Mouse (Mus musculus) CH12.LX (cell line): Measurements from ENCODE around the gene Whrn. TPM values are rescaled to one million over a fixed set of nuclear protein-coding genes. Genes with fewer than 3 reads are reported as not detected.

ENCODE experiments used
- DNase-seq: peaks from one replicate; pipeline ENCODE4 v3.0.0-alpha.2; 2013; ENCODE audit errors: extremely low read depth
- H3K27ac ChIP-seq: 2 replicates; pipeline ENCODE4 v1.5.1; 2012; ENCODE audit warnings: low read depth, mild to moderate bottlenecking, control low read depth, moderate library complexity; ENCODE audit not compliant: insufficient read depth
- H3K27me3 ChIP-seq: replicated peaks from 2 replicates; pipeline ENCODE3; 2012; ENCODE audit warnings: inconsistent platforms
- H3K36me3 ChIP-seq, 2 experiments: replicated peaks in 1 of 2; 2 replicates each; pipeline versions ENCODE3 to v1.6.1; 2012; ENCODE audit warnings: inconsistent platforms in 1 of 2, low read length in 1 of 2, mild to moderate bottlenecking in 1 of 2, mixed read lengths in 1 of 2, moderate library complexity in 1 of 2; ENCODE audit not compliant: control insufficient read depth in 1 of 2, insufficient read depth in 1 of 2
- H3K4me1 ChIP-seq, 2 experiments: 2 replicates each; pipeline ENCODE4 v1.6.1; 2012; ENCODE audit warnings: inconsistent platforms in 1 of 2, moderate library complexity in 1 of 2; ENCODE audit not compliant: insufficient read depth in 2 of 2, control insufficient read depth in 1 of 2
- H3K4me2 ChIP-seq: 2 replicates; pipeline ENCODE4 v1.6.1; 2012; ENCODE audit warnings: low read depth, mild to moderate bottlenecking, control low read depth; ENCODE audit not compliant: poor library complexity, insufficient read depth, severe bottlenecking
- H3K4me3 ChIP-seq, 3 experiments: fragments of 150-350 bp in 1 of 3; sonication (generic) in 1 of 3; replicated peaks in 1 of 3; 2 replicates each; pipeline versions ENCODE3 to v1.5.1; 2011 to 2012; ENCODE audit warnings: low read depth in 2 of 3, low read length in 2 of 3, mild to moderate bottlenecking in 2 of 3, moderate library complexity in 2 of 3, control low read depth in 1 of 3, improper control_type of control experiment in 1 of 3, inconsistent platforms in 1 of 3, mixed read lengths in 1 of 3; ENCODE audit not compliant: poor library complexity in 1 of 3
- H3K79me2 ChIP-seq: replicated peaks from 2 replicates; pipeline ENCODE4 v1.6.1; 2012; ENCODE audit warnings: mild to moderate bottlenecking, moderate library complexity; ENCODE audit not compliant: control insufficient read depth, poor library complexity, insufficient read depth, severe bottlenecking; ENCODE audit errors: extremely low read depth
- H3K9ac ChIP-seq: 2 replicates; pipeline ENCODE4 v1.6.1; 2012; ENCODE audit warnings: low read depth, mild to moderate bottlenecking, control low read depth, moderate library complexity; ENCODE audit not compliant: insufficient read depth
- H3K9me3 ChIP-seq: replicated peaks from 2 replicates; pipeline ENCODE3; 2012; ENCODE audit warnings: low read length, inconsistent platforms, mixed read lengths
- BHLHE40 ChIP-seq: IDR thresholded peaks from 2 replicates; pipeline ENCODE4 v1.6.1; 2011; ENCODE audit warnings: mild to moderate bottlenecking, low read depth, low read length, improper control_type of control experiment
- CHD2 ChIP-seq: IDR thresholded peaks from 2 replicates; pipeline ENCODE4 v1.6.1; 2011; ENCODE audit warnings: low read length, improper control_type of control experiment
- EP300 ChIP-seq: IDR thresholded peaks from 2 replicates; pipeline ENCODE4 v1.6.1; 2011; ENCODE audit warnings: low read length, improper control_type of control experiment
- HCFC1 ChIP-seq: IDR thresholded peaks from 2 replicates; pipeline ENCODE4 v1.6.1; 2012; ENCODE audit warnings: low read depth, mild to moderate bottlenecking, inconsistent platforms, low read length, improper control_type of control experiment
- KAT2A ChIP-seq: IDR thresholded peaks from 2 replicates; pipeline ENCODE4 v1.6.1; 2012; ENCODE audit warnings: low read length, improper control_type of control experiment, inconsistent platforms; ENCODE audit not compliant: insufficient replicate concordance
- MAZ ChIP-seq: IDR thresholded peaks from 2 replicates; pipeline ENCODE4 v1.6.1; 2012; ENCODE audit warnings: low read depth, mild to moderate bottlenecking, inconsistent platforms, low read length, improper control_type of control experiment, moderate library complexity
- MXI1 ChIP-seq: IDR thresholded peaks from 2 replicates; pipeline ENCODE4 v1.6.1; 2011; ENCODE audit warnings: mild to moderate bottlenecking, low read depth, low read length, improper control_type of control experiment
- MYC ChIP-seq: IDR thresholded peaks from 2 replicates; pipeline ENCODE4 v1.6.1; 2011; ENCODE audit warnings: low read depth, mild to moderate bottlenecking, improper control_type of control experiment, low read length
- NELFE ChIP-seq: IDR thresholded peaks from 2 replicates; pipeline ENCODE4 v1.6.1; 2011; ENCODE audit warnings: low read depth, low read length, improper control_type of control experiment
- NRF1 ChIP-seq: IDR thresholded peaks from 2 replicates; pipeline ENCODE4 v1.6.1; 2014; ENCODE audit warnings: low read depth, mild to moderate bottlenecking, inconsistent platforms, low read length, improper control_type of control experiment, moderate library complexity
- PAX5 ChIP-seq: IDR thresholded peaks from 2 replicates; pipeline ENCODE4 v1.6.1; 2012; ENCODE audit warnings: low read length, inconsistent platforms, mixed read lengths
- POLR2A ChIP-seq: IDR thresholded peaks from 2 replicates; pipeline ENCODE4 v1.6.1; 2011; ENCODE audit warnings: low read depth, mild to moderate bottlenecking, improper control_type of control experiment, low read length
- POLR2AphosphoS2 ChIP-seq: IDR thresholded peaks from 2 replicates; pipeline ENCODE4 v1.6.1; 2011; ENCODE audit warnings: low read depth, low read length, improper control_type of control experiment
- SIN3A ChIP-seq: IDR thresholded peaks from 2 replicates; pipeline ENCODE4 v1.6.1; 2012; ENCODE audit warnings: low read length, improper control_type of control experiment, inconsistent platforms
- SMC3 ChIP-seq: IDR thresholded peaks from 2 replicates; pipeline ENCODE4 v1.6.1; 2011; ENCODE audit warnings: low read depth, low read length, improper control_type of control experiment
- TBP ChIP-seq: conservative IDR thresholded peaks from 2 replicates; pipeline ENCODE4 v1.6.1; 2011; ENCODE audit warnings: low read depth, low read length, improper control_type of control experiment
- TCF12 ChIP-seq: IDR thresholded peaks from 2 replicates; pipeline ENCODE4 v1.6.1; 2014; ENCODE audit warnings: low read depth, mild to moderate bottlenecking, inconsistent platforms, low read length, improper control_type of control experiment
- USF1 ChIP-seq: IDR thresholded peaks from 2 replicates; pipeline ENCODE4 v1.6.1; 2014; ENCODE audit warnings: low read depth, mild to moderate bottlenecking, inconsistent platforms, low read length, improper control_type of control experiment
- ZKSCAN1 ChIP-seq: IDR thresholded peaks from 2 replicates; pipeline ENCODE4 v1.6.1; 2012; ENCODE audit warnings: low read depth, inconsistent platforms, low read length, improper control_type of control experiment, borderline replicate concordance
- ZNF384 ChIP-seq: IDR thresholded peaks from 2 replicates; pipeline ENCODE4 v1.6.1; 2012; ENCODE audit warnings: low read depth, low read length, improper control_type of control experiment, inconsistent platforms
- dilution Hi-C: fragments of 300-500 bp; cut with MboI; formaldehyde crosslinking; loops from 2 replicates; pipeline ENCODE4 v1.14.3; 2020; ENCODE audit warnings: low sequenced_read_pairs; ENCODE audit not compliant: extremely low pct_unique_long_range_greater_than_20kb, extremely low pct_ligation_motif_present
- in situ Hi-C: fragments of 300-500 bp; cut with MboI; formaldehyde crosslinking; loops from 3 replicates; pipeline ENCODE4 v1.14.3; 2019; ENCODE audit warnings: low sequenced_read_pairs, low pct_ligation_motif_present, low pct_unique_long_range_greater_than_20kb, mixed read lengths
- polyA plus RNA-seq: library from polyadenylated mRNA; unstranded; fragments of >175 nt; gene quantifications from 2 replicates; pipeline ENCODE4 v1.2.1, GENCODE M21; 2012; ENCODE audit warnings: low read depth; ENCODE audit not compliant: insufficient read length
- total RNA-seq, 2 experiments: library from RNA; depleted of rRNA; stranded (reverse); fragments of 300-350 nt in 1 of 2; fragments of >200 nt in 1 of 2; gene quantifications; 2 replicates each; pipeline ENCODE4 v1.2.3; 2012 to 2014

Gene Whrn
- total RNA-seq (2012; rRNA removed) = 2.8 and 4.5 TPM in 2 replicates
- total RNA-seq (2014; rRNA removed) = 0.72 and 0.99 TPM in 2 replicates
- 9.4 and 9.6 TPM in 2 replicates for polyA plus RNA-seq

GRCm38 (mm10) chr4:63495915-63496278 is at the start of gene Whrn:
Gene Whrn (minus strand): TSS chr4:63495991.
- peaks cover 0 to 8% of the 10 kb centered on the region in 2 experiments for H3K36me3 ChIP-seq
- no peak within 1 kb of the TSS for H3K27ac ChIP-seq
- H3K9me3 ChIP-seq = peaks cover 3% of the 10 kb centered on the region
- peak within 1 kb of the TSS; percentile 52 to 74 (median 65) for H3K4me3 ChIP-seq
- H3K4me2 ChIP-seq = peak within 1 kb of the TSS; percentile 88
- peak; percentile 66 for DNase-seq
- no peaks in the 10 kb centered on the region for H3K79me2 ChIP-seq
- H3K27me3 ChIP-seq = peaks cover 17% of the 10 kb centered on the region
- dilution Hi-C loops (no loop called here), in situ Hi-C loops (no loop called here)
- H3K4me1 ChIP-seq = peaks cover 8 to 56% of the 10 kb centered on the region in 2 experiments
- TF ChIP-seq MXI1 (peak; percentile 79), SIN3A (0 out of 2 replicates have a peak, but pooled peaks have one; percentile 67), CHD2 (no peak), MAZ (no peak), POLR2A (peak; percentile 55; the same call in 1 of the 2 replicates)
- peak within 1 kb of the TSS; percentile 62 for H3K9ac ChIP-seq

GRCm38 (mm10) chr4:63545231-63545958 is 49.6 kb upstream of the Whrn start:
- in situ Hi-C loops = no loop called here
- peak overlapping the region; percentile 84 for H3K9ac ChIP-seq
- peak overlapping the region; percentile 78 to 99 (median 94) for H3K4me3 ChIP-seq
- H3K4me1 ChIP-seq = peaks cover 13 to 40% of the 10 kb centered on the region in 2 experiments
- peaks cover 19 to 36% of the 10 kb centered on the region in 2 experiments for H3K36me3 ChIP-seq
- no peak for TF ChIP-seq USF1
- TF ChIP-seq ZNF384 = peak; percentile 66
- TF ChIP-seq, all 38 proteins: peak for 1
- H3K27me3 ChIP-seq = no peaks in the 10 kb centered on the region
- no peak for DNase-seq
- peak overlapping the region; percentile 92 for H3K4me2 ChIP-seq
- dilution Hi-C loops = no loop called here
- H3K9me3 ChIP-seq = no peaks in the 10 kb centered on the region
- H3K27ac ChIP-seq = peak overlapping the region; percentile 66; the same call in 1 of the 2 replicates
- H3K79me2 ChIP-seq = peaks cover 28% of the 10 kb centered on the region

- Histone ChIP-seq H3K4me1 (peaks cover 13 to 40% of the 10 kb centered on the region in 2 experiments), H3K4me3 (peak within 1 kb of the TSS; percentile 78 to 99 (median 94)), H3K9me3 (no peaks in the 10 kb centered on the region), H3K36me3 (peaks cover 17 to 34% of the 10 kb centered on the region in 2 experiments), H3K27ac (peak within 1 kb of the TSS; percentile 66; the same call in 1 of the 2 replicates), H3K79me2 (peaks cover 28% of the 10 kb centered on the region), H3K4me2 (peak within 1 kb of the TSS; percentile 92), H3K27me3 (no peaks in the 10 kb centered on the region), H3K9ac (peak within 1 kb of the TSS; percentile 84)
- in situ Hi-C loops = no loop called here
- peak; percentile 91 for DNase-seq
- dilution Hi-C loops = no loop called here
- no peak for TF ChIP-seq PAX5
- TF ChIP-seq BHLHE40 = peak; percentile 53
- TF ChIP-seq EP300 = no peak
- TF ChIP-seq TBP = 0 out of 2 replicates have a peak, but pooled peaks have one; percentile 35
- no peak for TF ChIP-seq SMC3
- TF ChIP-seq HCFC1 = peak; percentile 57
- peak; percentile 72 for TF ChIP-seq MXI1
- peak; percentile 88 for TF ChIP-seq NRF1
- 0 out of 2 replicates have a peak, but pooled peaks have one; percentile 27 for TF ChIP-seq POLR2AphosphoS2
- TF ChIP-seq ZKSCAN1 = no peak
- peak; percentile 76 for TF ChIP-seq NELFE
- TF ChIP-seq ZNF384 = 0 out of 2 replicates have a peak, but pooled peaks have one; percentile 31
- peak; percentile 67 for TF ChIP-seq SIN3A
- no peak for TF ChIP-seq MYC
- peak; percentile 74; the same call in 1 of the 2 replicates for TF ChIP-seq MAZ
- TF ChIP-seq KAT2A = 0 out of 2 replicates have a peak, but pooled peaks have one; percentile 30
- TF ChIP-seq CHD2 = no peak
- TF ChIP-seq POLR2A = peak; percentile 75
- peak; percentile 69 for TF ChIP-seq USF1
- TF ChIP-seq TCF12 = peak; percentile 42; the same call in 1 of the 2 replicates
These were observed 48.9 kb upstream of the Whrn start, which contains the start of gene Atp6v1g1 for GRCm38 (mm10) chr4:63544494-63545230. Gene Atp6v1g1 (plus strand): TSS chr4:63544772.
